Mouse (Mus musculus): ENCODE measurements around the gene Spats1. TPM values are rescaled to one million over a fixed set of nuclear protein-coding genes. Genes with fewer than 3 reads are reported as not detected.

The Spats1 gene
- polyA plus RNA-seq, 1 experiment from 2014 or later, result 0.65 TPM

Other genes with a start within 250 kb of the Spats1 start
- 77.0 and 86.8 TPM in 2 replicates for gene Cdc5l, start 41.7 kb downstream of the Spats1 start, polyA plus RNA-seq (2015; fragmentation: Nextera tagmentation; extraction: Ambion mirVana)
- gene Aars2, start 31.4 kb upstream of the Spats1 start, polyA plus RNA-seq (2015; fragmentation: Nextera tagmentation; extraction: Ambion mirVana), result 26.9 and 27.7 TPM in 2 replicates
- gene Tcte1, start 48.0 kb upstream of the Spats1 start, polyA plus RNA-seq (2015; fragmentation: Nextera tagmentation; extraction: Ambion mirVana), result 1.3 and 3.0 TPM in 2 replicates
- gene Tmem151b, start 74.3 kb upstream of the Spats1 start, polyA plus RNA-seq (2015; fragmentation: Nextera tagmentation; extraction: Ambion mirVana), result 19.0 and 19.6 TPM in 2 replicates
- 70.4 and 80.2 TPM in 2 replicates for gene Nfkbie, start 80.3 kb upstream of the Spats1 start, polyA plus RNA-seq (2015; fragmentation: Nextera tagmentation; extraction: Ambion mirVana)
- 95.8 and 96.9 TPM in 2 replicates for gene Slc35b2, start 88.5 kb upstream of the Spats1 start, polyA plus RNA-seq (2015; fragmentation: Nextera tagmentation; extraction: Ambion mirVana)
- 1,223 and 1,279 TPM in 2 replicates for gene Hsp90ab1, start 97.9 kb upstream of the Spats1 start, polyA plus RNA-seq (2015; fragmentation: Nextera tagmentation; extraction: Ambion mirVana)
- gene Slc29a1, start 124.2 kb upstream of the Spats1 start, polyA plus RNA-seq (2015; fragmentation: Nextera tagmentation; extraction: Ambion mirVana), result 243 and 252 TPM in 2 replicates
- gene Mymx, start 126.7 kb upstream of the Spats1 start, polyA plus RNA-seq (2015; fragmentation: Nextera tagmentation; extraction: Ambion mirVana), result 1.5 and 1.7 TPM in 2 replicates
- gene Capn11, start 183.9 kb upstream of the Spats1 start, polyA plus RNA-seq (2015; fragmentation: Nextera tagmentation; extraction: Ambion mirVana), result 0.05 TPM in 1 of 2 replicates, not detected in the other
- gene Mrpl14, start 210.9 kb upstream of the Spats1 start, polyA plus RNA-seq (2015; fragmentation: Nextera tagmentation; extraction: Ambion mirVana), result 174 and 197 TPM in 2 replicates
- 16.6 and 18.6 TPM in 2 replicates for gene Tmem63b, start 211.5 kb upstream of the Spats1 start, polyA plus RNA-seq (2015; fragmentation: Nextera tagmentation; extraction: Ambion mirVana)